Mouse (Mus musculus): Measurements from ENCODE around the gene Dlg5. TPM values are rescaled to one million over a fixed set of nuclear protein-coding genes. Genes with fewer than 3 reads are reported as not detected.

The Dlg5 gene
- total RNA-seq, 2 experiments from 2014 or later, result 24.8 to 42.8 TPM

DNA sequence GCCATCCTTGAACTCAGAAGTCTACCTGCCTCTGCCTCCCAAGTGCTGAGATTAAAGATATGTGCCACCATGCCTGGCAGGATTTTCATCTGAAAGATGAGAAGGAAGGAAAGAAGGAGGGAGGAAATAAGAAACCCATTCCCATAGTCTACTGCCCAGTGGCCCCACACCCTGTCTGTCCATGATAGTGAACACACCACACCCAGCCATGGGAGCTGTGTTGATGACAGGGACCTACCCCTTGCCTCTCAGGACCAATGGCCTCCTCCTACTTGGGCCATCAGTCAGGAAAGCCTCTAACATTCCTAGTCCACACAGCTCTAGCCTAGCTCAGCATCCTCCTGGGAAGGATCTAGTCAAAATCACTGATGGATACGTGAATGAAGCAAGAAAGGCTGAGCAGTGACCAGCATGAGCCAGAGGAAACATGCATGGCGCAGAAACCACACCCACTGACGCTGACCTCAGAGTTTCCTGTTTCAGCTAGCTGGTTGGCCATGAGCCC, 102.7 kb downstream of the Dlg5 start:
- DNase-seq (ENCODE audit: low spot score in 2 of 2), result no peak
- intact Hi-C loops (cut with DNase I), result no loop called here

GRCm38 (mm10) chr14:24141727-24142126, 104.0 kb downstream of the Dlg5 start:
- no peak for DNase-seq (ENCODE audit: low spot score in 2 of 2)
- intact Hi-C loops (cut with DNase I), result no loop called here

GRCm38 (mm10) chr14:24140297-24140812, 105.4 kb downstream of the Dlg5 start:
- DNase-seq (ENCODE audit: low spot score in 2 of 2), result no peak
- intact Hi-C loops (cut with DNase I), result no loop called here

DNA sequence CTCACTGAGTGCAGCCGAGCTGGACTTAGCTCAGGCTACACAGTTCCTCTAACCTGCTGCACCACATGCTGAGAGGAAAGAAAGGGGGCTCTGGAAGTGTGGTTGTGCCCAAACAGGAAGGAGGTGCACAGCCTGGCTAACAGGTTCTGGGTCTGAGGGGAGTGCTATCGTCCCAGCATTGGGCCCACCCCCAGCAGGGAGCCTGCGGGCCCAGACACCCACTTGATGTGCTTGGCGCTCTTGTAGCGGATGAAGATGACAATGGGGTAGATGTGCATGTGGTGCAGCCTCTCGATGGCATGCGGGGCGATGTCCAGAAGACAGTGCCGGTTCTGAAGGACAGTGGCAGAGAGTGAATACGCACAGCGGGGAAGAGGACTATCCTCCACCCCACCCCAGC, 108.8 kb downstream of the Dlg5 start:
- intact Hi-C loops (cut with DNase I), result no loop called here
- no peak for DNase-seq (ENCODE audit: low spot score in 2 of 2)

DNA sequence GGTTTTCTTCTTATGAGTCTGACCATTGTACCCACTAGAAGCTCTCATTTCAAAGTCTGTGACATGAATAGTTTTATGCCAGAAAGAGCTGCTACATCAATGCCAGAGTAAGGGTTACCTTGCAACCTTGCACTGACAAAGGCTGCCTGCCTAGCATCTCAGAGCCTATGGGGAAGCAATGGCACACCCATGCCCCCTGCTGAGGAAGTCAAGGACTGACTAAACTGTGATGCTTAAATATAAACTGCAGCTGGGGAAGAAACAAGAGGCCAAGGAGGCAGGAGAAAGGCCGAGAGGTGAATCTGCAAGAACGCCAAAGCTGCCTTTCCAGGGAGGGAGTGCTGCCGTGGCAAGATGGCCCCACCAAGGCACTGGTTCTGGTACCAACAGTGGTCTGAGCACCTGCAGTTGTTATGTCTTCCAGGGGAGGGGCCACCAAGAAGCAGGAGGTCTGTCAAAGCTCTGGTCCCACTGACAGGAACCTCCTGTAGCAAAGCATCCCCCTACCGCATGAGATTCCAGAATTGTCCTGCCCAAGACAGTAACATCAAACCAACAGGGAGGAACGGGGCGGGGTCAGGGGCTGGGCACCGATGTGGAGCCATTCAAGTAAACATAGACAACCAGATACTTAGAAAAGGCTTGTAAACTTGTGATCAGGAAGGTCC, 111.0 kb downstream of the Dlg5 start:
- no peak for DNase-seq (ENCODE audit: low spot score in 2 of 2)
- intact Hi-C loops (cut with DNase I), result no loop called here

DNA sequence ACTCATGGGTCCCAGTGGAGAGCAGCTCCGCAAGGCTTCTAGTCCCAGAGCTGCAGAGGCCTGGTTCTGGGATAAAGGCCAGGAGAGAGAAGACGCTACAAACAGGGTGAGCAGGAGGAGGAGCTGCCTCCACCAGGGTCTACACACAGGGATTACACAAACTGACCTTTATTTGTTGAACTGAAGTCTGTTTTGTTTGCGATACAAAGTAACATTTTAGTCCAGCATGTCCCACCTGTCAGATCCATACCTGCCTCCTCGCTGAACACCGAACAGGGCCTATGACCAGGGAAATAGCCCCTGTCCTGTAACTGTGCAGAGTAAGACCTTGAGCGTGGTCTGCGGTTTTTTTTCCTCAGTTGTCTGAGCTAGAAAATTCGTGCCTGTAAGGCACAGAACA, 111.9 kb downstream of the Dlg5 start:
- intact Hi-C loops (cut with DNase I), result no loop called here
- no peak for DNase-seq (ENCODE audit: low spot score in 2 of 2)

- DNase-seq (ENCODE audit: low spot score in 2 of 2), result no peak
- intact Hi-C loops (cut with DNase I), result no loop called here
These were observed 113.6 kb downstream of the Dlg5 start for GRCm38 (mm10) chr14:24132092-24132491.

DNA sequence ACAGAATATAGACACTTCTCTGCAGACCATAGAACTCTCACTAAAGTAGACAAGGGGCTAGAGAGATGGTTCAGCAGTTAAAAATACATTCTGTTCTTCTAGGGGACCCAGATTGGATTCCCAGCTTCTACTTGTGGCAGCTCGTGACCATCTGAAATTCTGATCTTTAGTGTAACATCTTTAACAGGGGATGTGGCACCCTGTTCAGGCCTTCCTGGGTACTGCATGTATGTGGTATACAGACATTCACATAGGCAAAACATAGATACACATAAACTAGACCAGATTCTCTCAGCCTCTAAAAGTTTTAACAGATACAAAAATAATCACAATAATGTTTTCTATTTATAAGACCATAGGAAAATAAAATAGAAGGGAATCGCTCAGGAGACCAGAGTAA, 120.7 kb downstream of the Dlg5 start:
- intact Hi-C loops (cut with DNase I), result no loop called here
- DNase-seq (ENCODE audit: low spot score in 2 of 2), result no peak

GRCm38 (mm10) chr14:24124171-24124570, 121.5 kb downstream of the Dlg5 start:
- intact Hi-C loops (cut with DNase I), result no loop called here
- DNase-seq (ENCODE audit: low spot score in 2 of 2), result no peak

DNA sequence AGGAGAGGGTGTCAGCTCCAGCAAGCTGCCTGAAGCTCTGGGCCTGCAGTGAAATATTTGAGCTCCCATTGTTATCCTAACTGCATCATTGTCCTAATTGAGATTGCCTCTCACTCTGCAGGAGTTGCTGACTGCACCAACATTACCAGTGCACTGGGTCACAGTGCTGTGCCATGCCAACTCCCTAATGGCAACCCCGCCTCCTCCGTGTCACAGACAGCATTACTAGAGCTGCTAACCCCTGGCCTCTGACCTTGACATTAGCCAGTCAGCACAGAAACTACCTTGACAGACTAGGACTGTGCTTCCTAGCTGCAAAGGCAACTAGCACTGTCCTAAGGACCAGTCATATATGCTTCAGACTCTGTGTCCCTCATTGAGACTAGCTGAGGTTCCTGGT, 139.0 kb downstream of the Dlg5 start:
- intact Hi-C loops (cut with DNase I), result no loop called here

DNA sequence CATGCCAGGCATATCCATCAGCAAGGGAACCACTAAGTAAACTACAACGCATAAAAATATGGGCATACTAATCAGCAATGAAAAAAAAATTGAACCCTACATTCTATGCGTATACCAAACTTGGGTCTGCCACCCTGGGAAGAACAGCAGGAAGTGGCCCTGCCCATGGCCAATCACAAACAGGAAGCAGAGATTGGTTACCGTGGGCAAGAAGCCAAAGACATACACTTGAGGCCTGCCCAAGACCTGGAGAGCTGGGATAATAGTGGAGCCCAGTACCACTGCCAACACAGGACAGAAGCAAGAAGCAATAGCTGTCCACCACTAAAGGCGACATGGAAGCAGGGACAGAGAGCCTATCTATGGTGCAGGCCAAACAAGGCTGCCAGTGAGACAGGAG, 146.9 kb downstream of the Dlg5 start:
- no peak for DNase-seq (ENCODE audit: low spot score in 2 of 2)
- intact Hi-C loops (cut with DNase I), result no loop called here

More for the DNA sequence above, 139.0 kb downstream of the Dlg5 start:
- DNase-seq (ENCODE audit: low spot score in 2 of 2), result no peak

- intact Hi-C loops (cut with DNase I), result no loop called here
- no peak for DNase-seq (ENCODE audit: low spot score in 2 of 2)
These were observed 151.1 kb downstream of the Dlg5 start for GRCm38 (mm10) chr14:24094656-24095055.

DNA sequence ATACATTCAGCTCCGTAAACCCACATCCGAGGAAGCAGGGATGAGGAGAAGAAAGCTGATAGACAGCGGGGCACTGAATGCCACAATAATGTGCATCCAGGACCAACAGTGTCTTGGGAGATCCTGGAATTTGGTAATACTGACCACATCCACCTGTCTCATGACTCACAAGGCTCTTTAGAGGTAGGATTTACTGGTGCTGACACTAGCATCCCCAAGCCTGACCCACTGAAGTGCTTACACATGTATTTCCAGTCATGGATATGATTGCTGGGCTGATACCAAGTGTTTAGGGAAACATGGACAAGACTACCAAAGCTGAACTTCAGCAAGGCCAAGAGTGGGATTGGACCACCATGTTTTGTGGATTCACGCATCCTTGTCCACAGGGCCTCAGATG, 152.5 kb downstream of the Dlg5 start:
- DNase-seq (ENCODE audit: low spot score in 2 of 2), result no peak
- intact Hi-C loops (cut with DNase I), result no loop called here

DNA sequence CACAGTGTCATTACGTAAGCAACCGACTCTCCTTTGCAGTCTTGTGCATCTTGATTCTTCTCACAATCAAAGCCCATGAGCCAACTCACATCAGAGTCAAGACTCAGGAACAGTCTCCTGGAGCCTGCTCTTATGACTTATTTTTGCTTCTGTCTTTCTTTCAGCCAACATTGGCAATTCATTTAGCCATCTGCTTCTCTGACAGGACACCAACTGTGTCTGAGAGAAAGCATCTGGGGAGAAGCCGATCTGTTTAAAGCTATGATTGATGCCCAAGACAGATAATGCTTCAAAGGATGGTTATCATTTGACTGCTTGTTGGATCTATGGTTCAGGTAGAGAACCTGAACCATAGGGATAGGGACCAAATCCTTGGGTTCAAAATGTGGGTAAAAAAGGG, 153.3 kb downstream of the Dlg5 start:
- intact Hi-C loops (cut with DNase I), result no loop called here
- no peak for DNase-seq (ENCODE audit: low spot score in 2 of 2)

DNA sequence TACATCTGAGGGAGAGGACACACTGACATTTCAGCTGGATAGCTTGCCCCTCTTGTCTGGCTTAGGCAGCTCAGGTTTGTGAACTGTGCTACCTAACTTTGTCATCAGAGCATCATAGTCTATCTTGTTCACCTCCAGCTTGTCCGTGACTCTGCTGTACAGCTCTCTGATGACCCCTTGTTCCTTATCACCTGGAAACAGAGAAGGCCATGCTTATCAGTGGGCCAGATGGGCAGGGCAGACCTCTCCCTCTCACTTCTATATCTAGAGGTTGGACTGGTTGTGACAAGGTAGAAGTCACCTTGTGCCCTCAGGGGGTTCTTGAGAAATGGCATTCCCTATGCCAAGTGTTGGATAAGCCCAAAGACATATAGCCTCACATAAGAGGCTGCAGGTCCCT, 154.9 kb downstream of the Dlg5 start:
- DNase-seq (ENCODE audit: low spot score in 2 of 2), result no peak
- intact Hi-C loops (cut with DNase I), result no loop called here

DNA sequence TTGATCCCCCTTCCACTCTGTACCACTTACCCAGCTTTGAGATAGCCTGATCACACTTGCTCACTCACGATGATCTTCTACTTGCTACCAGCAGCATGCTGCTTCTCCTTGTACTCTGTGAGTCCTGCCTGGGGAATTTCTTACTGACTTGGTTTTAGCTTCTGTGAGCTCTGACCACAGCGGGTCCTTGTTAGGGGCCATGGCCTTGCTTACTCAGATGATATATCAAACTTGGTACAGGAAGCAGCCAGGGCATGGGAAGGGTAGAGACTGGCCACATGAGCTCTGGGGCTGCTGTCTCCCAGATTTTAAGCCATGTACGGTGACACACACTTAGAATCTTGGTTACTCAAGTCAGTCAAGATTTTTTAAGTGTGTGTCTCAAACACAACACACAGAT, 156.5 kb downstream of the Dlg5 start:
- intact Hi-C loops (cut with DNase I), result no loop called here
- no peak for DNase-seq (ENCODE audit: low spot score in 2 of 2)

GRCm38 (mm10) chr14:24087430-24087829, 158.3 kb downstream of the Dlg5 start:
- intact Hi-C loops (cut with DNase I), result no loop called here
- DNase-seq (ENCODE audit: low spot score in 2 of 2), result no peak

GRCm38 (mm10) chr14:24086481-24086880, 159.2 kb downstream of the Dlg5 start:
- no peak for DNase-seq (ENCODE audit: low spot score in 2 of 2)
- intact Hi-C loops (cut with DNase I), result no loop called here

Measured in left cerebral cortex, postnatal 36 days (tissue).